Mouse (Mus musculus) heart, embryonic 14.5 days (tissue): ENCODE data around the gene Rhog. TPM values are rescaled to one million over a fixed set of nuclear protein-coding genes. Genes with fewer than 3 reads are reported as not detected.
A peak's percentile ranks its signal among the peaks of the same experiment; 100 is the strongest.

Experiments used
- ATAC-seq: fragments of 200-750 bp; cut with Nextera tagmentation; 2 replicates; pipeline ENCODE4 v1.8.0; 2017; ENCODE audit warnings: low read depth, moderate TSS enrichment; ENCODE audit not compliant: insufficient number of reproducible peaks, insufficient read depth, low FRiP score
- H3K27ac ChIP-seq, 2 experiments: fragments of 200-500 bp in 1 of 2; fragments of 300-500 bp in 1 of 2; sonication (generic) in 1 of 2; replicated peaks in 1 of 2; 2 replicates each; pipeline ENCODE4 v1.5.1; 2012 to 2014; ENCODE audit warnings: low read depth in 2 of 2, low read length in 2 of 2, control low read depth in 1 of 2, mild to moderate bottlenecking in 1 of 2, mixed read lengths in 1 of 2; ENCODE audit not compliant: control insufficient read depth in 1 of 2, insufficient read depth in 1 of 2
- H3K27me3 ChIP-seq: fragments of 300-500 bp; sonication (generic); 2 replicates; pipeline ENCODE4 v1.6.1; 2014; ENCODE audit warnings: mild to moderate bottlenecking, low read length, control low read depth; ENCODE audit not compliant: control insufficient read depth, insufficient read depth
- H3K36me3 ChIP-seq: fragments of 300-500 bp; sonication (generic); 2 replicates; pipeline ENCODE4 v1.6.1; 2014; ENCODE audit warnings: mild to moderate bottlenecking, control low read depth, low read length, mixed read lengths; ENCODE audit not compliant: control insufficient read depth, insufficient read depth
- H3K4me1 ChIP-seq, 2 experiments: fragments of 200-500 bp in 1 of 2; fragments of 300-500 bp in 1 of 2; sonication (generic) in 1 of 2; 2 replicates each; pipeline ENCODE4 v1.6.1; 2012 to 2014; ENCODE audit warnings: low read length in 2 of 2, control low read depth in 1 of 2, mixed read lengths in 1 of 2; ENCODE audit not compliant: control insufficient read depth in 2 of 2, insufficient read depth in 2 of 2
- H3K4me2 ChIP-seq: fragments of 300-500 bp; sonication (generic); 2 replicates; pipeline ENCODE4 v1.6.1; 2014; ENCODE audit warnings: mild to moderate bottlenecking, low read length
- H3K4me3 ChIP-seq, 2 experiments: fragments of 200-500 bp in 1 of 2; fragments of 300-500 bp in 1 of 2; sonication (generic) in 1 of 2; 2 replicates each; pipeline ENCODE4 v1.5.1; 2012 to 2014; ENCODE audit warnings: low read length in 2 of 2, mild to moderate bottlenecking in 2 of 2, control low read depth in 1 of 2, low read depth in 1 of 2, moderate library complexity in 1 of 2; ENCODE audit not compliant: control insufficient read depth in 1 of 2, insufficient read depth in 1 of 2
- H3K9ac ChIP-seq: fragments of 300-500 bp; sonication (generic); 2 replicates; pipeline ENCODE4 v1.6.1; 2014; ENCODE audit warnings: mild to moderate bottlenecking, low read length
- H3K9me3 ChIP-seq: fragments of 300-500 bp; sonication (generic); 2 replicates; pipeline ENCODE4 v1.6.1; 2016; ENCODE audit warnings: low read length, control low read depth; ENCODE audit not compliant: control insufficient read depth
- WGBS: fragments of 180-500 bp; shearing (Covaris S2); extraction: QIAGEN DNeasy Blood & Tissue Kit; methylation state at CpG from one replicate; pipeline ENCODE4 v1.1.7; 2014; 5-methylcytosine and 5-hydroxymethylcytosine counted together
- polyA plus RNA-seq: library from polyadenylated mRNA; unstranded; fragments of >200 nt; fragmentation: Nextera tagmentation; extraction: Ambion mirVana; gene quantifications from 2 replicates; pipeline ENCODE4 v1.2.1, GENCODE M21; 2014

Rhog gene
- polyA plus RNA-seq, 1 experiment from 2014 or later = 43.8 TPM

DNA sequence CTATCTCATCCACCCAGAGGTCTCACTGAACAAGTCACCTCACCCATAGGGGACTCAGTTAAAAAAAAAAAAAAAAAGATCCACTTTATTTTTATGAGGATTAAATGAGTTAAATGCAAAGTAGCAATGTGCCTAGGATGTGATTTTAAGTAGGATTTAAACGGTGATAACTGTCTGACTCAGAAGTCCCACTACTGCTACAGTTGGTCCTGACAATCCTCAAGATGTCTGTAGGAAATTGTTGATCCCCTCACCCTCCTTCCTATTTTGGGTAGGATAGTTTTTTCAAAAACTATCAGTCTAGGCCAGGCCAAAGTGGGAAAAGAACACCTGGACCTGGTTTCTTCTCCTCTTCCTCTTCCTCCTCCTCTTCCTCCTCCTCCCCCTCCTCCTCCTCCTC is 34.0 kb downstream of the Rhog start:
- Histone ChIP-seq H3K4me1 (peaks cover 5 to 6% of the 10 kb centered on the region in 2 experiments; a peak in 3 of 4 replicates), H3K27me3 (no peaks in the 10 kb centered on the region), H3K9me3 (no peaks in the 10 kb centered on the region), H3K4me2 (peak overlapping the region; percentile 80), H3K9ac (no peak overlapping the region), H3K36me3 (0 out of 2 replicates have a peak, but pooled peaks cover 4% of the 10 kb centered on the region), H3K27ac (no peak overlapping the region), H3K4me3 (no peak overlapping the region; a peak in 1 of 4 replicates)
- no peak for ATAC-seq
- WGBS = 47% methylated on average over 1 of the region's 1 CpGs

- Histone ChIP-seq H3K4me3 (peak overlapping the region; percentile 80 to 86; a peak in 3 of 4 replicates), H3K4me1 (peaks cover 3 to 12% of the 10 kb centered on the region in 2 experiments; a peak in 3 of 4 replicates), H3K4me2 (peak overlapping the region; percentile 81), H3K36me3 (0 out of 2 replicates have a peak, but pooled peaks cover 4% of the 10 kb centered on the region), H3K27ac (peak overlapping the region; percentile 93 to 95), H3K9me3 (no peaks in the 10 kb centered on the region), H3K9ac (peak overlapping the region; percentile 79), H3K27me3 (no peaks in the 10 kb centered on the region)
- ATAC-seq = no peak
- 62% methylated on average over 3 of the region's 3 CpGs for WGBS
Observed at GRCm38 (mm10) chr7:102211071-102211470, 44.8 kb downstream of the Rhog start.

- peak; percentile 98 for ATAC-seq
- Histone ChIP-seq H3K27me3 (no peaks in the 10 kb centered on the region), H3K4me3 (peak within 1 kb of the TSS; percentile 86 to 99), H3K4me1 (peaks cover 3 to 12% of the 10 kb centered on the region in 2 experiments; a peak in 3 of 4 replicates), H3K27ac (peak within 1 kb of the TSS; percentile 93 to 95), H3K9me3 (no peaks in the 10 kb centered on the region), H3K4me2 (peak within 1 kb of the TSS; percentile 81), H3K9ac (peak within 1 kb of the TSS; percentile 93), H3K36me3 (0 out of 2 replicates have a peak, but pooled peaks cover 4% of the 10 kb centered on the region)
- WGBS = under 1% methylated on average over 59 of the region's 87 CpGs
Observed at GRCm38 (mm10) chr7:102209756-102210721, 45.8 kb downstream of the Rhog start, which contains the start of the genes Nup98 and Pgap2. Nup98 (minus strand) TSS chr7:102210176. Pgap2 (plus strand) TSS chr7:102210208.

DNA sequence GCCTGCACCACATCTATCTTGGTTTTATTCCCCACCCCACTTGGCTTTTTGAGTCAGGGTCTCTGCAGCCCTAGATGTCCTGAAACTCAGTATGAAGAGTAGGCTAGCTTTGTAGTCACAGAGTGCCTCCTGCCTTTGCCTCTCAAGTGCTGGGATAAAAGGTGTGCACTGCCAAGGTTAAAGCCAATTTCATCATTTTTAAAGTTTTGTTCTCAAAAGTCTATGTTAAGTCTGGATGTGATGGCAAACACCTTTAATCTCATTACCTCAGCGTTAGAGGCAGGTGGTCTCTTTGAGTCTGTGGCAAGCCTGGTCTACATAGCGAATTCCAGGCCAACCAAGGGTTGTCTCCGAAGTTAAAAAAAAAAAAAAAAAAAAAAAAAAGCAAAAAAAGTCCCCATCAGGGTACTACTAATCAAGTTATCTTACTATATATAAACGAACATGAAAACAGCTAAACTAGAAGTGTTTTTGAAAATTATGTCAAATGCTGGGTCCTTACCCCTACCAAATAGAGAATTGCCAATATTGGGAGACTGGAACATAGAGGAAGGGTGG is 47.0 kb downstream of the Rhog start:
- Histone ChIP-seq H3K4me3 (peak overlapping the region; percentile 86 to 99; a peak in 3 of 4 replicates), H3K27me3 (no peaks in the 10 kb centered on the region), H3K9me3 (no peaks in the 10 kb centered on the region), H3K9ac (peak overlapping the region; percentile 93), H3K4me2 (peak overlapping the region; percentile 80), H3K4me1 (peaks cover 3 to 12% of the 10 kb centered on the region in 2 experiments; a peak in 3 of 4 replicates), H3K27ac (peak overlapping the region in 1 of 2 experiments; percentile 91; a peak in 1 of 4 replicates), H3K36me3 (0 out of 2 replicates have a peak, but pooled peaks cover 4% of the 10 kb centered on the region)
- WGBS = 48% methylated on average over 4 of the region's 4 CpGs
- ATAC-seq = no peak

GRCm38 (mm10) chr7:102205646-102206045 is 50.2 kb downstream of the Rhog start:
- Histone ChIP-seq H3K9me3 (no peaks in the 10 kb centered on the region), H3K27me3 (no peaks in the 10 kb centered on the region), H3K27ac (no peak overlapping the region), H3K9ac (no peak overlapping the region), H3K4me2 (no peak overlapping the region), H3K4me1 (peaks cover 3 to 9% of the 10 kb centered on the region in 2 experiments; a peak in 3 of 4 replicates), H3K4me3 (no peak overlapping the region), H3K36me3 (0 out of 2 replicates have a peak, but pooled peaks cover 6% of the 10 kb centered on the region)
- 67% methylated on average over 1 of the region's 1 CpGs for WGBS
- ATAC-seq = no peak

- Histone ChIP-seq H3K4me3 (no peak overlapping the region), H3K36me3 (0 out of 2 replicates have a peak, but pooled peaks cover 6% of the 10 kb centered on the region), H3K9me3 (no peaks in the 10 kb centered on the region), H3K9ac (no peak overlapping the region), H3K4me2 (no peak overlapping the region), H3K4me1 (peaks cover 3 to 9% of the 10 kb centered on the region in 2 experiments; a peak in 3 of 4 replicates), H3K27me3 (no peaks in the 10 kb centered on the region), H3K27ac (no peak overlapping the region)
- WGBS = 86% methylated on average over 3 of the region's 3 CpGs
- no peak for ATAC-seq
Observed at GRCm38 (mm10) chr7:102204296-102204857, 51.5 kb downstream of the Rhog start.
